Mouse (Mus musculus): ENCODE measurements around the gene Gm10642. TPM values are rescaled to one million over a fixed set of nuclear protein-coding genes. Genes with fewer than 3 reads are reported as not detected.

Gm10642 gene
- not detected for polyA plus RNA-seq (2014; fragmentation: Illumina TruSeq; extraction: RNeasy Lipid Tissue Mini Kit (QIAGEN cat#74804); ENCODE audit: low read depth, low replicate concordance)

DNA sequence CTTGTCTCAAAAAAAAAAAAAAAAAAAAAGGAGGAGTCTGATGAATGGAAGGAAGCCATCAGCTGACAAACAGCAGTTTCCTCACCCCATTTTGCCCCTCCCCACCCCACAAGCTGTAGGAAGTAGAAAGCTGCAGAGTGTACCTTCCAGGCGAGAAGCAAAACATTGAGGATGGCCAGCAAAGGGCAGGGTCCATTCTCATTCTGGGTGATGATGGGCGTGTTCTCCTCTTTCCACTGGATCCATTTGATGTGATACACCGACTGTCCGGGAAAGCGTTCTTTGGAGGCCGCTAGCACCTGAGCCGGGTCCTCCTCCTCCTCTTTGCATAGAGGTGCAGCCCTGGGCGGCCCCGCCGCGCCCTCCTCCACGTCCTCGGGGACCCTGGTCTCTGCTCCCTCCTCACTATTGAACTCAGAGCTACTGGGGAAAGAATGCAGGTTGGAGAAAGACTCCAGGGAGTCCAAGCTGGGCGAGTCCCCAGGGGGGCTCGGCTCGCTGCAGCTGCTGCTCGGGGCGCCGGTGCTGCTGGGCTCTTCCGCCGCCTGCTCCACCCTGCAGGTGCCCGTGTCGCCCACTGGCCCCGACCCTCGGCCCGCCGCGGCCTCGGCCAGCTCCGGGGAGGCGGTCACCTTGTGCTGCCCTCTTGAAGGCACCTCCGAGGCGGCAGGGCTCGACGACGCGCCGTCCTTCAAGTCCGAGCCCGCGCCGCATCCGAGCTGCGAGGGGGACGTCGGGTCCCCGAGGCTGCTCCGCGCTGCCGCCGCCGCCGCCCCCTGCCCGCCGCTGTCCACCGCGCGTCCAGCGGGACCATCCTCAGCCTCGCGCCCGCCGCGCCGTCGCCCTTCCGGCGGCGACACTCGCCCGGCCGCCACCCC, at the start of gene Gm10642:
Gene Gm10642, plus strand, starts transcription at position 122 of the 878 bp plus-strand sequence.

DNA sequence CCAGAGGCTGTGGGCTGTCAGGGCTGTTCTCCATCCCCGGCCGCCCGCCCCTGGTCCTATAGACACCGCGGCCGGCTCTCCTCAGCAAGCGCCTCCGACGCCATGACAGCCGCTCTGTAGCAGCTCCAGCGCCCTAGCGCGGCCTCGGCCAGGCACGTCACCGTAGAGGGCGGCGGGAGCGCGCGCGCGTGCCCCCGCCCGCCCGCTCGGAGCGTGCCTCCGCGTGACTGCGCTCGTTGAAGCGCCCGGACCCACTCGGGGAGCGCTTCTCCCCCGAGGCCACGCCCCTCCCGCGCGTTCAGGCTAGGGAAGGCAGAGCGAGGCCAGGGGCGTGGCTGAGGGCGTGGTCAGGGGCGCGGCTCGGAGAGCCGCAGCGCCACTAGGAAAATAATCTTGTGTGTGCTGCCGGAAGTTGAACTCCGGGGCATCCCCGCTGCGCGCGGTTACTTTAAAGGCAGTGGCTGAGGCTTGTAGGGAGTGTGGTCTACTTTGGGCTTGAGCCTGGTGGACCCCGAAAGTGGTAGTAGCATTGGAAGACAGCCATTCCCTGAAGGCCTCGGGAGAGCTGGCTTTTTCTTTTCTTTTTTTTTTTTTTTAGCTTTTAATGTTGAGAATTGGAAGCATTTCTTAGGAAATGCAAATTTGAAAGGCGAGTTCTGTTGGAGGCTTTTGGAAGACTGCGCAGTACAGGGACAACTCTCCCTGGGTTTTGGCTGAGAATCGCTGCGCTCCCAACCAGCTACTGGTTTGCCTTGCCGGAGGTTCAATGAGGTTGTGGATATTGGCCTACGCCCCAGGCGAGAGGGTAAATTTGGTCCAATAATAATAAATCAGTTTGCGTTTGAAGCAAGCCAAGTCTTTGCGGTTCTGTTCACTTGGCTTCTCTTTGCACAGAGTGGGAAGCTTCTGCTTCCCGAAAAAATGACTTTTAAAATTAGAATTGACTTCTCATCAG, 1.2 kb downstream of the Gm10642 start, which contains the start of gene Mindy2:
Gene Mindy2, minus strand, starts transcription at position 162 of the 955 bp plus-strand sequence.

GRCm38 (mm10) chr9:70678682-70679131, 22.7 kb downstream of the Gm10642 start, which contains the start of gene Adam10:
Gene Adam10 (plus strand): TSS chr9:70678997.

Other genes with a start within 250 kb of the Gm10642 start
- 10.5 TPM for gene Ccnb2, start 234.7 kb upstream of the Gm10642 start, polyA plus RNA-seq (2014; fragmentation: Illumina TruSeq; extraction: RNeasy Lipid Tissue Mini Kit (QIAGEN cat#74804); ENCODE audit: low read depth, low replicate concordance)
- gene Rnf111, start 152.5 kb upstream of the Gm10642 start, polyA plus RNA-seq (2014; fragmentation: Illumina TruSeq; extraction: RNeasy Lipid Tissue Mini Kit (QIAGEN cat#74804); ENCODE audit: low read depth, low replicate concordance) = 80.9 TPM
- gene Sltm, start 113.5 kb upstream of the Gm10642 start, polyA plus RNA-seq (2014; fragmentation: Illumina TruSeq; extraction: RNeasy Lipid Tissue Mini Kit (QIAGEN cat#74804); ENCODE audit: low read depth, low replicate concordance) = 105 TPM
- 46.2 TPM for gene Mindy2, start 923 bp downstream of the Gm10642 start, polyA plus RNA-seq (2014; fragmentation: Illumina TruSeq; extraction: RNeasy Lipid Tissue Mini Kit (QIAGEN cat#74804); ENCODE audit: low read depth, low replicate concordance)
- 221 TPM for gene Adam10, start 22.7 kb downstream of the Gm10642 start, polyA plus RNA-seq (2014; fragmentation: Illumina TruSeq; extraction: RNeasy Lipid Tissue Mini Kit (QIAGEN cat#74804); ENCODE audit: low read depth, low replicate concordance)